Mouse (Mus musculus) heart, embryonic 14.5 days (tissue): Measurements from ENCODE around the gene Pam. TPM values are rescaled to one million over a fixed set of nuclear protein-coding genes. Genes with fewer than 3 reads are reported as not detected.

Source experiments
- ATAC-seq: fragments of 200-750 bp; cut with Nextera tagmentation; 2 replicates; pipeline ENCODE4 v1.8.0; 2017; ENCODE audit warnings: low read depth, moderate TSS enrichment; ENCODE audit not compliant: insufficient number of reproducible peaks, insufficient read depth, low FRiP score
- H3K27ac ChIP-seq, 2 experiments: fragments of 200-500 bp in 1 of 2; fragments of 300-500 bp in 1 of 2; sonication (generic) in 1 of 2; replicated peaks in 1 of 2; 2 replicates each; pipeline ENCODE4 v1.5.1; 2012 to 2014; ENCODE audit warnings: low read depth in 2 of 2, low read length in 2 of 2, control low read depth in 1 of 2, mild to moderate bottlenecking in 1 of 2, mixed read lengths in 1 of 2; ENCODE audit not compliant: control insufficient read depth in 1 of 2, insufficient read depth in 1 of 2
- H3K27me3 ChIP-seq: fragments of 300-500 bp; sonication (generic); 2 replicates; pipeline ENCODE4 v1.6.1; 2014; ENCODE audit warnings: mild to moderate bottlenecking, low read length, control low read depth; ENCODE audit not compliant: control insufficient read depth, insufficient read depth
- H3K36me3 ChIP-seq: fragments of 300-500 bp; sonication (generic); 2 replicates; pipeline ENCODE4 v1.6.1; 2014; ENCODE audit warnings: mild to moderate bottlenecking, control low read depth, low read length, mixed read lengths; ENCODE audit not compliant: control insufficient read depth, insufficient read depth
- H3K4me1 ChIP-seq, 2 experiments: fragments of 200-500 bp in 1 of 2; fragments of 300-500 bp in 1 of 2; sonication (generic) in 1 of 2; 2 replicates each; pipeline ENCODE4 v1.6.1; 2012 to 2014; ENCODE audit warnings: low read length in 2 of 2, control low read depth in 1 of 2, mixed read lengths in 1 of 2; ENCODE audit not compliant: control insufficient read depth in 2 of 2, insufficient read depth in 2 of 2
- H3K4me2 ChIP-seq: fragments of 300-500 bp; sonication (generic); 2 replicates; pipeline ENCODE4 v1.6.1; 2014; ENCODE audit warnings: mild to moderate bottlenecking, low read length
- H3K4me3 ChIP-seq, 2 experiments: fragments of 200-500 bp in 1 of 2; fragments of 300-500 bp in 1 of 2; sonication (generic) in 1 of 2; 2 replicates each; pipeline ENCODE4 v1.5.1; 2012 to 2014; ENCODE audit warnings: low read length in 2 of 2, mild to moderate bottlenecking in 2 of 2, control low read depth in 1 of 2, low read depth in 1 of 2, moderate library complexity in 1 of 2; ENCODE audit not compliant: control insufficient read depth in 1 of 2, insufficient read depth in 1 of 2
- H3K9ac ChIP-seq: fragments of 300-500 bp; sonication (generic); 2 replicates; pipeline ENCODE4 v1.6.1; 2014; ENCODE audit warnings: mild to moderate bottlenecking, low read length
- H3K9me3 ChIP-seq: fragments of 300-500 bp; sonication (generic); 2 replicates; pipeline ENCODE4 v1.6.1; 2016; ENCODE audit warnings: low read length, control low read depth; ENCODE audit not compliant: control insufficient read depth
- WGBS: fragments of 180-500 bp; shearing (Covaris S2); extraction: QIAGEN DNeasy Blood & Tissue Kit; methylation state at CpG from one replicate; pipeline ENCODE4 v1.1.7; 2014; 5-methylcytosine and 5-hydroxymethylcytosine counted together
- polyA plus RNA-seq: library from polyadenylated mRNA; unstranded; fragments of >200 nt; fragmentation: Nextera tagmentation; extraction: Ambion mirVana; gene quantifications from 2 replicates; pipeline ENCODE4 v1.2.1, GENCODE M21; 2014

The Pam gene
- 611 and 671 TPM in 2 replicates for polyA plus RNA-seq

- Histone ChIP-seq H3K27ac (peak within 1 kb of the TSS; percentile 91 to 94), H3K36me3 (no peaks in the 10 kb centered on the region), H3K9ac (peak within 1 kb of the TSS; percentile 84), H3K9me3 (no peaks in the 10 kb centered on the region), H3K27me3 (no peaks in the 10 kb centered on the region), H3K4me1 (peaks cover 7 to 17% of the 10 kb centered on the region in 2 experiments), H3K4me3 (peak within 1 kb of the TSS; percentile 75 to 100), H3K4me2 (peak within 1 kb of the TSS; percentile 84)
- WGBS = under 1% methylated on average over 65 of the region's 82 CpGs
- ATAC-seq = peak; percentile 96
Measured at GRCm38 (mm10) chr1:98095246-98095990, at the start of gene Pam. Gene Pam (minus strand): TSS chr1:98095646.

GRCm38 (mm10) chr1:98144845-98145244 is 49.4 kb upstream of the Pam start:
- H3K4me2 ChIP-seq = no peak overlapping the region
- H3K36me3 ChIP-seq = no peaks in the 10 kb centered on the region
- H3K27me3 ChIP-seq = no peaks in the 10 kb centered on the region
- no peak overlapping the region for H3K27ac ChIP-seq
- WGBS = 91% methylated on average over 1 of the region's 1 CpGs
- no peak overlapping the region for H3K9ac ChIP-seq
- H3K4me3 ChIP-seq = no peak overlapping the region
- peaks cover 4% of the 10 kb centered on the region for H3K9me3 ChIP-seq
- ATAC-seq = no peak
- no peaks in the 10 kb centered on the region for H3K4me1 ChIP-seq

GRCm38 (mm10) chr1:98131244-98131643 is 35.8 kb upstream of the Pam start:
- no peak overlapping the region for H3K4me2 ChIP-seq
- 43% methylated on average over 4 of the region's 4 CpGs for WGBS
- no peak overlapping the region for H3K27ac ChIP-seq

GRCm38 (mm10) chr1:98129561-98130347 is 34.3 kb upstream of the Pam start:
- ATAC-seq = no peak

More at GRCm38 (mm10) chr1:98131244-98131643, 35.8 kb upstream of the Pam start:
- no peaks in the 10 kb centered on the region for H3K36me3 ChIP-seq
- H3K9ac ChIP-seq = no peak overlapping the region
- H3K9me3 ChIP-seq = no peaks in the 10 kb centered on the region
- H3K4me1 ChIP-seq = peaks cover 3 to 10% of the 10 kb centered on the region in 2 experiments; a peak in 3 of 4 replicates
- ATAC-seq = no peak
- H3K4me3 ChIP-seq = no peak overlapping the region
- H3K27me3 ChIP-seq = no peaks in the 10 kb centered on the region

GRCm38 (mm10) chr1:98129111-98129510 is 33.7 kb upstream of the Pam start:
- WGBS = 45% methylated on average over 1 of the region's 1 CpGs
- Histone ChIP-seq H3K9me3 (no peaks in the 10 kb centered on the region), H3K9ac (no peak overlapping the region), H3K4me3 (no peak overlapping the region), H3K27ac (no peak overlapping the region), H3K4me2 (no peak overlapping the region), H3K27me3 (no peaks in the 10 kb centered on the region), H3K4me1 (peaks cover 3 to 10% of the 10 kb centered on the region in 2 experiments; a peak in 3 of 4 replicates), H3K36me3 (no peaks in the 10 kb centered on the region)
- no peak for ATAC-seq

More at GRCm38 (mm10) chr1:98129561-98130347, 34.3 kb upstream of the Pam start:
- no peak overlapping the region for H3K27ac ChIP-seq
- no peak overlapping the region for H3K9ac ChIP-seq
- 82% methylated on average over 3 of the region's 3 CpGs for WGBS
- H3K36me3 ChIP-seq = no peaks in the 10 kb centered on the region
- no peak overlapping the region for H3K4me3 ChIP-seq
- H3K9me3 ChIP-seq = no peaks in the 10 kb centered on the region
- H3K4me1 ChIP-seq = peaks cover 3 to 10% of the 10 kb centered on the region in 2 experiments; a peak in 3 of 4 replicates
- H3K27me3 ChIP-seq = no peaks in the 10 kb centered on the region
- no peak overlapping the region for H3K4me2 ChIP-seq

GRCm38 (mm10) chr1:98128338-98129096 is 33.1 kb upstream of the Pam start:
- Histone ChIP-seq H3K27ac (no peak overlapping the region), H3K4me3 (no peak overlapping the region), H3K4me2 (no peak overlapping the region), H3K9ac (no peak overlapping the region), H3K4me1 (peaks cover 3 to 6% of the 10 kb centered on the region in 2 experiments; a peak in 3 of 4 replicates), H3K27me3 (no peaks in the 10 kb centered on the region), H3K9me3 (no peaks in the 10 kb centered on the region), H3K36me3 (no peaks in the 10 kb centered on the region)
- no peak for ATAC-seq

GRCm38 (mm10) chr1:98126268-98126667 is 30.8 kb upstream of the Pam start:
- no peak for ATAC-seq
- Histone ChIP-seq H3K9me3 (no peaks in the 10 kb centered on the region), H3K4me2 (no peak overlapping the region), H3K9ac (no peak overlapping the region), H3K4me3 (no peak overlapping the region), H3K36me3 (no peaks in the 10 kb centered on the region), H3K27me3 (no peaks in the 10 kb centered on the region), H3K4me1 (no peaks in the 10 kb centered on the region; a peak in 1 of 4 replicates), H3K27ac (no peak overlapping the region)
- WGBS = 84% methylated on average over 3 of the region's 3 CpGs
